ENCODE assay signal across 13 mouse cellular contexts in the genomic region with DNA sequence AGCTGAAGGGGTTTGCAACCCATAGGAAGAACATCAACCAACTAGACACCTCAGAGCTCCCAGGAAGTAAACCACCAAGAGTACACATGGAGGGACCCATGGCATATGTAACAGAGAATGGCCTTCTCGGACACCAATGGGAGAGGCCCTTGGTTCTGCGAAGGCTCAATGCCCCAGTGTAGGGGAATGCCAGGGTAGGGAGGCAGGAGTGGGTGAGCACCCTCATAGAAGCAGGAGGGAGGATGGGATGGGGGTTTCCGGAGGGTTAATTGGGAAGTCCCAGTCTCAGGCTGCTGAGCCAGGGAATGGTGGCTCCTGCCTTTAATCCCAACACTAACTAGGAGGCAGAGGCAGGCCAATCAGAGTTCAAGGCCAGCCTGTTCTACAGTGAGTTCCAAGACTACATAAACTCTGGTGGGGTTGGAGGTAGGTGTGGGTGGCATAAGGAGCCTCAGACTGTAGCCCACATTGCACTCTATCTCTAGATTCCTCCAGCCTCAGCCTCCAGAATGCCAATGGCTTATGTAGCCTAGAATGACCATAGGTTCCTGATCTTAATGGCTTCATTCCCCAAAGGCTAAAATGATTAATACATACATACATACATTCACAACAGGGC. TPM values are rescaled to one million over a fixed set of nuclear protein-coding genes. Genes with fewer than 3 reads are reported as not detected.
DNase-seq lines count a peak whose midpoint lies in the region; ATAC-seq and TF ChIP-seq lines count a peak whose summit lies in the region.
"Had no signal": no experiment of that assay in that cellular context is flagged by ENCODE, and none has a peak within 500 bp of the region (broad histone marks: within the 10 kb centered on the region; RNA-seq: fewer than 3 reads in every experiment).

No protein-coding gene starts in this region.

- H3K36me3 ChIP-seq in embryonic facial prominence, embryonic 11.5 days (replicated peaks; ENCODE audit: control insufficient read depth, insufficient read depth, low read depth, low read length): peaks cover 7% of the 10 kb centered on the region
- peaks cover 94% of the 10 kb centered on the region for H3K36me3 ChIP-seq in embryonic facial prominence, embryonic 10.5 days (replicated peaks)
- H3K36me3 ChIP-seq in midbrain, embryonic 11.5 days (ENCODE audit: control insufficient read depth, insufficient read depth, low read length): peaks cover 20% of the 10 kb centered on the region
- peaks cover 97% of the 10 kb centered on the region for H3K36me3 ChIP-seq in midbrain, embryonic 10.5 days
- H3K36me3 ChIP-seq in hindbrain, embryonic 12.5 days: peaks cover 69% of the 10 kb centered on the region
- peaks cover 62% of the 10 kb centered on the region for H3K36me3 ChIP-seq in neural tube, embryonic 15.5 days
- H3K36me3 ChIP-seq in thymus, adult 2 months (ENCODE audit: control insufficient read depth, insufficient read depth, low read length): peaks cover 45% of the 10 kb centered on the region

- TF ChIP-seq POLR2A in thymus, adult 2 months (IDR thresholded peaks at IDR 0.05; ENCODE audit: control insufficient read depth, extremely low read depth, insufficient read depth, low read length, poor library complexity): no peak

- H3K27ac ChIP-seq in embryonic facial prominence, embryonic 11.5 days (replicated peaks; ENCODE audit: low read depth, low read length): no peak overlapping the region
- no peak overlapping the region for H3K27ac ChIP-seq in embryonic facial prominence, embryonic 10.5 days (replicated peaks)
- H3K27ac ChIP-seq in midbrain, embryonic 11.5 days (ENCODE audit: low read depth, low read length): no peak overlapping the region
- H3K27ac ChIP-seq in midbrain, embryonic 10.5 days (replicated peaks): no peak overlapping the region
- H3K27ac ChIP-seq in hindbrain, embryonic 12.5 days: no peak overlapping the region
- no peak overlapping the region for H3K27ac ChIP-seq in neural tube, embryonic 15.5 days (replicated peaks)
- H3K27ac ChIP-seq in thymus, adult 2 months (ENCODE audit: control insufficient read depth, insufficient read depth, low read length): no peak overlapping the region
- H3K27ac ChIP-seq: embryonic facial prominence, embryonic 13.5 days; gastrocnemius, adult 2 months had no signal

- no peaks in the 10 kb centered on the region for H3K9me3 ChIP-seq in embryonic facial prominence, embryonic 11.5 days (replicated peaks; ENCODE audit: control insufficient read depth, low read length)
- no peaks in the 10 kb centered on the region for H3K9me3 ChIP-seq in embryonic facial prominence, embryonic 10.5 days
- no peaks in the 10 kb centered on the region for H3K9me3 ChIP-seq in midbrain, embryonic 11.5 days (ENCODE audit: control insufficient read depth, low read length)
- H3K9me3 ChIP-seq in midbrain, embryonic 10.5 days (replicated peaks): no peaks in the 10 kb centered on the region
- H3K9me3 ChIP-seq in hindbrain, embryonic 12.5 days (replicated peaks): no peaks in the 10 kb centered on the region
- no peaks in the 10 kb centered on the region for H3K9me3 ChIP-seq in neural tube, embryonic 15.5 days (replicated peaks)
- H3K9me3 ChIP-seq: embryonic facial prominence, embryonic 13.5 days; heart, embryonic 12.5 days had no signal

- H3K4me1 ChIP-seq in embryonic facial prominence, embryonic 11.5 days (ENCODE audit: control insufficient read depth, insufficient read depth, low read length): no peaks in the 10 kb centered on the region
- 0 out of 2 replicates have a peak, but pooled peaks cover 4% of the 10 kb centered on the region for H3K4me1 ChIP-seq in embryonic facial prominence, embryonic 10.5 days
- no peaks in the 10 kb centered on the region for H3K4me1 ChIP-seq in midbrain, embryonic 11.5 days (ENCODE audit: control insufficient read depth, insufficient read depth, low read length)
- no peaks in the 10 kb centered on the region for H3K4me1 ChIP-seq in midbrain, embryonic 10.5 days
- H3K4me1 ChIP-seq in hindbrain, embryonic 12.5 days: 0 out of 2 replicates have a peak, but pooled peaks cover 3% of the 10 kb centered on the region
- H3K4me1 ChIP-seq in neural tube, embryonic 15.5 days: 0 out of 2 replicates have a peak, but pooled peaks cover 4% of the 10 kb centered on the region
- no peaks in the 10 kb centered on the region for H3K4me1 ChIP-seq in thymus, adult 2 months (replicated peaks; ENCODE audit: control insufficient read depth, insufficient read depth, low read length)
- H3K4me1 ChIP-seq: embryonic facial prominence, embryonic 13.5 days had no signal

- H3K9ac ChIP-seq in embryonic facial prominence, embryonic 11.5 days (replicated peaks; ENCODE audit: low read length): no peak overlapping the region
- H3K9ac ChIP-seq in midbrain, embryonic 11.5 days (ENCODE audit: low read length): no peak overlapping the region
- no peak overlapping the region for H3K9ac ChIP-seq in hindbrain, embryonic 12.5 days
- H3K9ac ChIP-seq in neural tube, embryonic 15.5 days (replicated peaks): no peak overlapping the region
- H3K9ac ChIP-seq: embryonic facial prominence, embryonic 13.5 days; heart, embryonic 12.5 days had no signal

- TF ChIP-seq CTCF in thymus, adult 2 months (IDR thresholded peaks at IDR 0.05; ENCODE audit: borderline replicate concordance, control insufficient read depth, extremely low read depth, insufficient read depth, low read length, poor library complexity): no peak

- WGBS in embryonic facial prominence, embryonic 11.5 days: 83% methylated on average over 3 of the region's 3 CpGs
- WGBS in embryonic facial prominence, embryonic 10.5 days: 85% methylated on average over 3 of the region's 3 CpGs
- 93% methylated on average over 3 of the region's 3 CpGs for WGBS in midbrain, embryonic 11.5 days
- WGBS in midbrain, embryonic 10.5 days: 85% methylated on average over 3 of the region's 3 CpGs
- 94% methylated on average over 3 of the region's 3 CpGs for WGBS in hindbrain, embryonic 12.5 days
- 93% methylated on average over 3 of the region's 3 CpGs for WGBS in neural tube, embryonic 15.5 days
- 92% methylated on average over 3 of the region's 3 CpGs for WGBS in thymus, adult 2 months

- H3K4me2 ChIP-seq in embryonic facial prominence, embryonic 11.5 days (ENCODE audit: low read depth, low read length): no peak overlapping the region
- no peak overlapping the region for H3K4me2 ChIP-seq in midbrain, embryonic 11.5 days
- H3K4me2 ChIP-seq in hindbrain, embryonic 12.5 days (replicated peaks): no peak overlapping the region
- H3K4me2 ChIP-seq in neural tube, embryonic 15.5 days: no peak overlapping the region
- H3K4me2 ChIP-seq: embryonic facial prominence, embryonic 13.5 days; heart, embryonic 12.5 days had no signal

- no peaks in the 10 kb centered on the region for H3K27me3 ChIP-seq in embryonic facial prominence, embryonic 11.5 days (ENCODE audit: control insufficient read depth, insufficient read depth, low read length)
- no peaks in the 10 kb centered on the region for H3K27me3 ChIP-seq in embryonic facial prominence, embryonic 10.5 days (replicated peaks; ENCODE audit: low read depth, poor library complexity, severe bottlenecking)
- H3K27me3 ChIP-seq in midbrain, embryonic 11.5 days (ENCODE audit: control insufficient read depth, insufficient read depth, low read length): no peaks in the 10 kb centered on the region
- no peaks in the 10 kb centered on the region for H3K27me3 ChIP-seq in midbrain, embryonic 10.5 days (ENCODE audit: low read depth, poor library complexity, severe bottlenecking)
- no peaks in the 10 kb centered on the region for H3K27me3 ChIP-seq in hindbrain, embryonic 12.5 days
- H3K27me3 ChIP-seq in neural tube, embryonic 15.5 days (replicated peaks): no peaks in the 10 kb centered on the region
- no peaks in the 10 kb centered on the region for H3K27me3 ChIP-seq in thymus, adult 2 months (ENCODE audit: control insufficient read depth, insufficient read depth, low read length)
- H3K27me3 ChIP-seq: embryonic facial prominence, embryonic 13.5 days; heart, embryonic 12.5 days had no signal

- ATAC-seq in embryonic facial prominence, embryonic 11.5 days (replicated peaks; ENCODE audit: insufficient number of reproducible peaks, low FRiP score, low TSS enrichment, low read depth): peak; percentile 27; the same call in 1 of the 2 replicates
- peak; percentile 60 for ATAC-seq in midbrain, embryonic 11.5 days (ENCODE audit: low FRiP score)
- ATAC-seq in hindbrain, embryonic 12.5 days (ENCODE audit: low FRiP score): 0 out of 2 replicates have a peak, but pooled peaks have one; percentile 35
- 0 out of 2 replicates have a peak, but pooled peaks have one; percentile 47 for ATAC-seq in neural tube, embryonic 15.5 days (ENCODE audit: low FRiP score)

- H3K4me3 ChIP-seq in embryonic facial prominence, embryonic 11.5 days (ENCODE audit: low read depth, low read length): no peak overlapping the region
- H3K4me3 ChIP-seq in embryonic facial prominence, embryonic 10.5 days: no peak overlapping the region
- H3K4me3 ChIP-seq in midbrain, embryonic 11.5 days (ENCODE audit: low read depth, low read length): no peak overlapping the region
- H3K4me3 ChIP-seq in midbrain, embryonic 10.5 days: no peak overlapping the region
- H3K4me3 ChIP-seq in hindbrain, embryonic 12.5 days: no peak overlapping the region
- no peak overlapping the region for H3K4me3 ChIP-seq in neural tube, embryonic 15.5 days (replicated peaks)
- H3K4me3 ChIP-seq in thymus, adult 2 months (ENCODE audit: control insufficient read depth, insufficient read depth, low read length): no peak overlapping the region
- H3K4me3 ChIP-seq: embryonic facial prominence, embryonic 13.5 days; gastrocnemius, adult 2 months; heart, embryonic 12.5 days had no signal

- no peak for DNase-seq in embryonic facial prominence, embryonic 11.5 days (ENCODE audit: low spot score)
- DNase-seq in embryonic facial prominence, embryonic 10.5 days (ENCODE audit: low spot score): no peak
- DNase-seq in midbrain, embryonic 11.5 days (ENCODE audit: low spot score, missing footprints): no peak
- no peak for DNase-seq in midbrain, embryonic 10.5 days (ENCODE audit: low spot score)
- DNase-seq in right cerebral cortex, postnatal 4 days: no peak
- DNase-seq in thymus, adult 2 months: no peak
- DNase-seq: adrenal gland, postnatal 10 days; gastrocnemius, adult 2 months; kidney, postnatal 10 days had no signal

RNA-seq across cellular contexts. Expression of gene Srsf7, which starts 7.8 kb away (rescaled TPM):
- 972 and 1,051 TPM in 2 replicates for polyA plus RNA-seq in embryonic facial prominence, embryonic 11.5 days (2014; fragmentation: Nextera tagmentation; extraction: Ambion mirVana)
- polyA plus RNA-seq in embryonic facial prominence, embryonic 10.5 days (2016; fragmentation: Nextera tagmentation; extraction: Ambion mirVana): 888 and 890 TPM in 2 replicates
- polyA plus RNA-seq in midbrain, embryonic 11.5 days (2014; fragmentation: Nextera tagmentation; extraction: Ambion mirVana): 835 and 887 TPM in 2 replicates
- polyA plus RNA-seq in midbrain, embryonic 10.5 days (2016; fragmentation: Nextera tagmentation; extraction: Ambion mirVana): 795 and 858 TPM in 2 replicates
- 592 and 633 TPM in 2 replicates for polyA plus RNA-seq in hindbrain, embryonic 12.5 days (2016; fragmentation: Nextera tagmentation; extraction: Ambion mirVana)
- 356 and 410 TPM in 2 replicates for polyA plus RNA-seq in neural tube, embryonic 15.5 days (2015; fragmentation: Nextera tagmentation; extraction: Ambion mirVana)
- 131 and 148 TPM in 2 replicates for polyA plus RNA-seq in thymus, adult 2 months (2012; rRNA removed)

RNA-seq across cellular contexts. Expression of gene Ttc39d, which starts 8.0 kb away (rescaled TPM):
- 0.14 TPM in 1 of 2 replicates, not detected in the other for polyA plus RNA-seq in embryonic facial prominence, embryonic 11.5 days (2014; fragmentation: Nextera tagmentation; extraction: Ambion mirVana)
- 0.14 and 0.15 TPM in 2 replicates for polyA plus RNA-seq in embryonic facial prominence, embryonic 10.5 days (2016; fragmentation: Nextera tagmentation; extraction: Ambion mirVana)
- 0.08 TPM in 1 of 2 replicates, not detected in the other for polyA plus RNA-seq in midbrain, embryonic 11.5 days (2014; fragmentation: Nextera tagmentation; extraction: Ambion mirVana)
- 0.06 and 0.19 TPM in 2 replicates for polyA plus RNA-seq in midbrain, embryonic 10.5 days (2016; fragmentation: Nextera tagmentation; extraction: Ambion mirVana)
- 0.14 and 0.30 TPM in 2 replicates for polyA plus RNA-seq in hindbrain, embryonic 12.5 days (2016; fragmentation: Nextera tagmentation; extraction: Ambion mirVana)
- polyA plus RNA-seq in neural tube, embryonic 15.5 days (2015; fragmentation: Nextera tagmentation; extraction: Ambion mirVana): 0.10 TPM in 1 of 2 replicates, not detected in the other
- not detected in 2 replicates for polyA plus RNA-seq in thymus, adult 2 months (2012; rRNA removed)
- polyA plus RNA-seq: embryonic facial prominence, embryonic 13.5 days had no signal

RNA-seq across cellular contexts. Expression of gene Gemin6, which starts 25.0 kb away (rescaled TPM):
- polyA plus RNA-seq in embryonic facial prominence, embryonic 11.5 days (2014; fragmentation: Nextera tagmentation; extraction: Ambion mirVana): 49.4 and 53.3 TPM in 2 replicates
- polyA plus RNA-seq in embryonic facial prominence, embryonic 10.5 days (2016; fragmentation: Nextera tagmentation; extraction: Ambion mirVana): 56.2 and 59.7 TPM in 2 replicates
- polyA plus RNA-seq in midbrain, embryonic 11.5 days (2014; fragmentation: Nextera tagmentation; extraction: Ambion mirVana): 42.1 and 42.2 TPM in 2 replicates
- 50.6 and 66.2 TPM in 2 replicates for polyA plus RNA-seq in midbrain, embryonic 10.5 days (2016; fragmentation: Nextera tagmentation; extraction: Ambion mirVana)
- polyA plus RNA-seq in hindbrain, embryonic 12.5 days (2016; fragmentation: Nextera tagmentation; extraction: Ambion mirVana): 23.2 and 25.6 TPM in 2 replicates
- 18.8 and 23.9 TPM in 2 replicates for polyA plus RNA-seq in neural tube, embryonic 15.5 days (2015; fragmentation: Nextera tagmentation; extraction: Ambion mirVana)
- 3.4 and 4.6 TPM in 2 replicates for polyA plus RNA-seq in thymus, adult 2 months (2012; rRNA removed)
